Mouse (Mus musculus) forebrain, embryonic 13.5 days (tissue): ENCODE results near the gene Fkbp3. TPM values are rescaled to one million over a fixed set of nuclear protein-coding genes. Genes with fewer than 3 reads are reported as not detected.

Experiments
- ATAC-seq: fragments of 200-750 bp; cut with Nextera tagmentation; 2 replicates; pipeline ENCODE4 v1.8.0; 2017
- H3K27ac ChIP-seq: fragments of 300-500 bp; sonication (generic); 2 replicates; pipeline ENCODE4 v1.5.1; 2015; ENCODE audit warnings: inconsistent platforms, mild to moderate bottlenecking, moderate library complexity
- H3K27me3 ChIP-seq: fragments of 300-500 bp; sonication (generic); 2 replicates; pipeline ENCODE4 v1.6.1; 2015; ENCODE audit warnings: mild to moderate bottlenecking, inconsistent platforms
- H3K36me3 ChIP-seq: fragments of 300-500 bp; sonication (generic); 2 replicates; pipeline ENCODE4 v1.6.1; 2015; ENCODE audit warnings: mild to moderate bottlenecking, inconsistent platforms; ENCODE audit not compliant: poor library complexity, severe bottlenecking
- H3K4me1 ChIP-seq: fragments of 300-500 bp; sonication (generic); 2 replicates; pipeline ENCODE4 v1.6.1; 2015; ENCODE audit warnings: inconsistent platforms
- H3K4me2 ChIP-seq: fragments of 300-500 bp; sonication (generic); 2 replicates; pipeline ENCODE4 v1.6.1; 2015; ENCODE audit warnings: inconsistent platforms, mild to moderate bottlenecking, moderate library complexity
- H3K4me3 ChIP-seq: fragments of 300-500 bp; sonication (generic); 2 replicates; pipeline ENCODE4 v1.5.1; 2015; ENCODE audit warnings: mild to moderate bottlenecking, inconsistent platforms
- H3K9ac ChIP-seq: fragments of 300-500 bp; sonication (generic); 2 replicates; pipeline ENCODE4 v1.6.1; 2015; ENCODE audit warnings: mild to moderate bottlenecking, inconsistent platforms
- H3K9me3 ChIP-seq: fragments of 300-500 bp; sonication (generic); replicated peaks from 2 replicates; pipeline ENCODE4 v1.6.1; 2016; ENCODE audit warnings: inconsistent platforms
- WGBS: fragments of 180-500 bp; shearing (Covaris S2); methylation state at CpG from one replicate; pipeline ENCODE4 v1.1.7; 2015; 5-methylcytosine and 5-hydroxymethylcytosine counted together
- polyA plus RNA-seq: library from polyadenylated mRNA; unstranded; fragments of >200 nt; fragmentation: Nextera tagmentation; extraction: Ambion mirVana; gene quantifications from 2 replicates; pipeline ENCODE4 v1.2.1, GENCODE M21; 2015

The Fkbp3 gene
- polyA plus RNA-seq, 1 experiment from 2014 or later, result 684 TPM

DNA sequence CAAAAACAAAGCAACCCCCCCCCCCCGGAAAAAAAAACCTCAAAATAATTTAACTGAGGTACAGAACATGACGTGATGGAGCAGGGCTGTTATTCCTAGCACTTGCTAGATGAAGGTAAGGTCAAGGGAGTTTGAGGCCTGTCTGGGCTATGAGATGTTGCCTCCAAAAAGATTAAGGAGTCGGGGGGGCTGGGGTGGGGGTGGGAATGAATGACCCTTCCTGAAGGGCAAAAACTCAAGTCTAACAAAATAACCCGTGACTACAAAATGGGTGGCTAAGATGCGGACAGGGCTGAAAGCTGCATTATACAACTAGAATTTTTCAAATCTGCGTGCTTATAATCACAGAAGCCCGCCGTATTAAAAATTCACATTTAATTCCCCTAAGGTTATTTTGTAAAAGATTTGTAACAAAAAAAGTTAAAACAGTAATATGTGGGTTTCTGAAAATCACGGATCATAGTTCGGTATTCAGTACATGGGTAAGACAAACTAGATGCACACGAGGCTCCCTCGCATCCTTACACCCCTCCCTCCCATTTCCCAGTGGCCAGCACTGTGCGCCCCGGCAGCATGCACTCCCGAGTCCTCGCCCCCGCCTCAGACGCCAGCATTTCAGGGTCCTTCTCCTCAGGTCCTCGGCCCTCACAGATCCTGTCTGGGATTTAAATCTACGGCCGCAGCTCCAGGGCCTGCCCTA lies 746 bp downstream of the Fkbp3 start:
- peak overlapping the region; percentile 86 for H3K4me3 ChIP-seq
- H3K4me1 ChIP-seq, result peaks cover 40% of the 10 kb centered on the region
- whole genome bisulfite sequencing, result 3% methylated on average over 21 of the region's 21 CpGs
- H3K36me3 ChIP-seq, result peaks cover 17% of the 10 kb centered on the region
- H3K9me3 ChIP-seq, result no peaks in the 10 kb centered on the region
- H3K9ac ChIP-seq, result peak overlapping the region; percentile 94
- peak; percentile 69 for ATAC-seq
- H3K4me2 ChIP-seq, result peak overlapping the region; percentile 93
- no peaks in the 10 kb centered on the region for H3K27me3 ChIP-seq
- peak overlapping the region; percentile 94 for H3K27ac ChIP-seq

DNA sequence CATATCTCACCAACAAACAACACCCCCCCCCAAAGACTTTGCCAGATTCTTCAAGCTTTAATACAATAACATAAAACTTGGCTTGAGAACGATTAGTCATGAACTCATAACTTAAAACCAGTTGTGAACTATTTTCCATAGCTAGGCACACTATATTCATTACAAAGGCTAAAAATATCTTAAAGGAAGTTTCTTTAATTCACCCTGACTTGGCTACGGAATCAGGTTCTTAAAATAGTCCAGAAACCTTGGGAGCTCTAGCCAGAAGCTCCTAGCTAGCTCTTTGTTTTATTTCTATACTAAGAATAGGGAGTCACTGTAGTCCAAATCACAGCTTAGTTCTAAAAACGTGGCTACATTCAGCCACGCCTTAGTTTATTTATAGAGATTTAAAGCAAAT lies 5.4 kb downstream of the Fkbp3 start:
- H3K4me1 ChIP-seq, result peaks cover 10% of the 10 kb centered on the region
- ATAC-seq, result no peak

DNA sequence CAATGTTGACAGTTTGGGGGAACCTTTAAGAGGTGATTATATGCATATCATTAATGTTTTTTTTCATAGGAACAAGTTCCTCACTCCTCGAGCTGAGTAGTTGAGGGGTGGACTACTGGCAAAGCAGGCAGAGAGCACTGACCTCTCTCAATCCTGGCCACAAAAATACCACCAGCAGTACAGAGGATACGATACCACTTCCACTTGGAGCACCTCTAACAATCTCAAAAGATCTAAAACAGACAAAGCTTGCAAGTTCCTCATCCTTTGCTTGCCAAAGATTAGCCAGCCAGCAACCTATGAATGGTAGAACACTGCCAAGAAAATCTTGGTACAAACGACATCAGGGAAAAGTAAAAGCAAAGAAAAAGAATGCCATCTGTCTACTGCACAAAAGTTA lies 7.6 kb downstream of the Fkbp3 start:
- ATAC-seq, result no peak
- no peaks in the 10 kb centered on the region for H3K27me3 ChIP-seq
- no peak overlapping the region for H3K4me3 ChIP-seq
- H3K27ac ChIP-seq, result no peak overlapping the region
- 72% methylated on average over 3 of the region's 3 CpGs for WGBS
- H3K9me3 ChIP-seq, result no peaks in the 10 kb centered on the region
- H3K4me1 ChIP-seq, result no peaks in the 10 kb centered on the region
- no peak overlapping the region for H3K9ac ChIP-seq
- no peak overlapping the region for H3K4me2 ChIP-seq
- peaks cover 60% of the 10 kb centered on the region for H3K36me3 ChIP-seq

More for the DNA sequence above, 5.4 kb downstream of the Fkbp3 start:
- H3K27ac ChIP-seq, result no peak overlapping the region
- no peak overlapping the region for H3K9ac ChIP-seq
- no peak overlapping the region for H3K4me3 ChIP-seq
- H3K27me3 ChIP-seq, result no peaks in the 10 kb centered on the region
- H3K4me2 ChIP-seq, result no peak overlapping the region
- no peaks in the 10 kb centered on the region for H3K9me3 ChIP-seq
- WGBS, result 89% methylated on average over 4 of the region's 4 CpGs
- peaks cover 49% of the 10 kb centered on the region for H3K36me3 ChIP-seq

DNA sequence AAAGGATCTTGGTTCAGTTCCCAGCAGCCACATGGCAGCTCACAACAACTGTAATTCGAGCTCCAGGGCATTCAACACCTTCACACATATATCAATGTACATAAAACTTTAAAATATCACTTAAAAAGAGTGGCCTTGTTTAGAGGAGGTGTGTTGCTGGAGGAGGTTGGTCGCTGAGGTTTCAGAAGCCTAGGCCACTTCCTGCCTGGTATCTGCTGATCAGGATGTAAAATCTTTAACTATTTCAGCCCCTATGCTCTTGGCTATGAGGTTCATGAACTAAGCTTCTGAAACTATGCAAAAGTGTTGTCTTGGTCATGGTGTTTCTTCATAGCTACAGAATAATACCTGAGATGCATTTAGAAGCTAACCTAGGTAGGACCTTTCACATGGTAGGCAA lies 8.6 kb downstream of the Fkbp3 start:
- Histone ChIP-seq H3K9ac (no peak overlapping the region), H3K9me3 (no peaks in the 10 kb centered on the region), H3K4me2 (no peak overlapping the region), H3K4me3 (no peak overlapping the region), H3K36me3 (peaks cover 69% of the 10 kb centered on the region), H3K27me3 (no peaks in the 10 kb centered on the region), H3K4me1 (no peaks in the 10 kb centered on the region), H3K27ac (no peak overlapping the region)
- ATAC-seq, result no peak
- WGBS, result 85% methylated on average over 2 of the region's 2 CpGs

DNA sequence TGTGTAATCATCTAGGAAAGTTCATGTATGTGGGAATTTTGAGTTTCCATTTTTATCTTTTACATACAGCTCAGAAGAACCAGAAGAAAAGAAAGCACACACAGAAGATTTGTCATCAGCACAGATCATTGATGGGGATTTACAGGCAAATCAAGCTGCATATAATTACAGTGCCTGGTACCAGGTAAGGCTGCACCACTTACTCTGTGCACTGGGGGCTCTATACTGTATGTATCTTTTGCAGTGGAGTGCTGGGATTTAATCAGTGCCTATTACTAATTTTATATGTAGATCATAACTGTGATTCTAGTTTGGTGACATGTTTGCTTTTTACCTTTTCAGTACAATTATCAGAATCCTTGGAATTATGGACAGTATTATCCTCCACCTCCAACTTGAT lies 12.7 kb downstream of the Fkbp3 start:
- H3K4me3 ChIP-seq, result no peak overlapping the region
- no peaks in the 10 kb centered on the region for H3K27me3 ChIP-seq
- no peak overlapping the region for H3K27ac ChIP-seq
- H3K36me3 ChIP-seq, result peaks cover 67% of the 10 kb centered on the region
- H3K4me2 ChIP-seq, result no peak overlapping the region
- no peak for ATAC-seq
- no peak overlapping the region for H3K9ac ChIP-seq
- no peaks in the 10 kb centered on the region for H3K4me1 ChIP-seq
- H3K9me3 ChIP-seq, result no peaks in the 10 kb centered on the region

- no peak for ATAC-seq
- no peaks in the 10 kb centered on the region for H3K4me1 ChIP-seq
- no peak overlapping the region for H3K4me2 ChIP-seq
- no peak overlapping the region for H3K9ac ChIP-seq
- H3K36me3 ChIP-seq, result peaks cover 54% of the 10 kb centered on the region
- no peak overlapping the region for H3K27ac ChIP-seq
- H3K4me3 ChIP-seq, result no peak overlapping the region
- no peaks in the 10 kb centered on the region for H3K9me3 ChIP-seq
- H3K27me3 ChIP-seq, result no peaks in the 10 kb centered on the region
- 88% methylated on average over 2 of the region's 2 CpGs for WGBS
Observed at GRCm38 (mm10) chr12:65058203-65058602, 15.6 kb downstream of the Fkbp3 start.

- Histone ChIP-seq H3K4me3 (no peak overlapping the region), H3K4me1 (no peaks in the 10 kb centered on the region), H3K9me3 (no peaks in the 10 kb centered on the region), H3K4me2 (no peak overlapping the region), H3K27me3 (no peaks in the 10 kb centered on the region), H3K9ac (no peak overlapping the region), H3K27ac (no peak overlapping the region), H3K36me3 (peaks cover 30% of the 10 kb centered on the region)
- no peak for ATAC-seq
Observed at GRCm38 (mm10) chr12:65048799-65049198, 25.0 kb downstream of the Fkbp3 start.

GRCm38 (mm10) chr12:65037546-65037937 lies 36.3 kb downstream of the Fkbp3 start:
- peak overlapping the region; percentile 68 for H3K4me2 ChIP-seq
- no peak for ATAC-seq
- WGBS, result 49% methylated on average over 4 of the region's 4 CpGs
- 0 out of 2 replicates have a peak, but pooled peaks cover 10% of the 10 kb centered on the region for H3K36me3 ChIP-seq
- peak overlapping the region; percentile 85 for H3K4me3 ChIP-seq
- no peak overlapping the region for H3K27ac ChIP-seq
- peak overlapping the region; percentile 90 for H3K9ac ChIP-seq
- no peaks in the 10 kb centered on the region for H3K27me3 ChIP-seq
- H3K9me3 ChIP-seq, result no peaks in the 10 kb centered on the region
- H3K4me1 ChIP-seq, result peaks cover 23% of the 10 kb centered on the region

DNA sequence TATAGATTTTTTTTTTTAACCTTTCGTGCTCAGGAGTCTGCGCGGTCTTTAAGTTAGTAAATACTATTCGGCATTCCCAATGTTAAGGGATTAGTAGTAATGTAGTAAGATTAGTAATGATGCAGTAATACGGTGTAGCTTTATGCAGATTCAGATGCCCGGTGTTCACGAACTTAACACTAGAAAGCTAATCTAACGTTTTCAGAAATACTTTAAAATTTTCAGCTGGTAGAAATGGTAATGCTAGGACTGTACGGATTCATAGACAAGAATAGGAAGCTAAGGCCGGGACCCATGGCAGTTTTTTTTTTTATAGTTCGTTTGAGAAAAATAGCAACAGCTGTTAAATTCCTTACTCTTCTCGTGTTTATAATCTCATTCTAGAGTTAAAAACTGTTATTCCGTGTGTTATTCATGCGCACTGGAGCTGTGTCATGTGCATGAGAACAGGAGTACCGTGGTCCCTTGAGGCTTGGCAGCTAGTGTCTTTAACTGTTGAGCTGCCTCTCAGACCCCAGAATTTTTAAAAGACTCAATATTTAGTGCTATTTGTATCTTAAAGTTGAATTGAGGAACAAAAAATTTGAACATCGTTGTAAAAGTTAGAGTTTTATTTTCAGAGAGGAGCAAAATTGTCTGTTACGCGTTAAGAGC lies 36.8 kb downstream of the Fkbp3 start:
- peaks cover 23% of the 10 kb centered on the region for H3K4me1 ChIP-seq
- H3K9ac ChIP-seq, result peak overlapping the region; percentile 90
- peak overlapping the region; percentile 68 for H3K4me2 ChIP-seq
- ATAC-seq, result peak; percentile 27
- 0 out of 2 replicates have a peak, but pooled peaks cover 5% of the 10 kb centered on the region for H3K36me3 ChIP-seq
- no peak overlapping the region for H3K27ac ChIP-seq
- no peaks in the 10 kb centered on the region for H3K9me3 ChIP-seq
- 19% methylated on average over 18 of the region's 18 CpGs for WGBS
- H3K4me3 ChIP-seq, result peak overlapping the region; percentile 85
- no peaks in the 10 kb centered on the region for H3K27me3 ChIP-seq

GRCm38 (mm10) chr12:65036190-65036870 lies 37.5 kb downstream of the Fkbp3 start, which contains the start of gene Prpf39:
TSS of gene Prpf39 (plus strand) at chr12:65036333.
- peak within 1 kb of the TSS; percentile 81 for H3K27ac ChIP-seq
- H3K9me3 ChIP-seq, result no peaks in the 10 kb centered on the region
- H3K9ac ChIP-seq, result peak within 1 kb of the TSS; percentile 90
- under 1% methylated on average over 62 of the region's 65 CpGs for WGBS
- H3K27me3 ChIP-seq, result no peaks in the 10 kb centered on the region
- peak within 1 kb of the TSS; percentile 85 for H3K4me3 ChIP-seq
- H3K4me1 ChIP-seq, result peaks cover 23% of the 10 kb centered on the region
- 0 out of 2 replicates have a peak, but pooled peaks cover 2% of the 10 kb centered on the region for H3K36me3 ChIP-seq
- H3K4me2 ChIP-seq, result peak within 1 kb of the TSS; percentile 68
- peak; percentile 96 for ATAC-seq

- Histone ChIP-seq H3K27me3 (no peaks in the 10 kb centered on the region), H3K27ac (no peak overlapping the region), H3K4me3 (peak overlapping the region; percentile 85), H3K9me3 (no peaks in the 10 kb centered on the region), H3K36me3 (0 out of 2 replicates have a peak, but pooled peaks cover 2% of the 10 kb centered on the region), H3K4me1 (peaks cover 23% of the 10 kb centered on the region), H3K9ac (no peak overlapping the region), H3K4me2 (peak overlapping the region; percentile 68)
- ATAC-seq, result no peak
- 47% methylated on average over 8 of the region's 8 CpGs for WGBS
Observed at GRCm38 (mm10) chr12:65035839-65036189, 38.0 kb downstream of the Fkbp3 start.

DNA sequence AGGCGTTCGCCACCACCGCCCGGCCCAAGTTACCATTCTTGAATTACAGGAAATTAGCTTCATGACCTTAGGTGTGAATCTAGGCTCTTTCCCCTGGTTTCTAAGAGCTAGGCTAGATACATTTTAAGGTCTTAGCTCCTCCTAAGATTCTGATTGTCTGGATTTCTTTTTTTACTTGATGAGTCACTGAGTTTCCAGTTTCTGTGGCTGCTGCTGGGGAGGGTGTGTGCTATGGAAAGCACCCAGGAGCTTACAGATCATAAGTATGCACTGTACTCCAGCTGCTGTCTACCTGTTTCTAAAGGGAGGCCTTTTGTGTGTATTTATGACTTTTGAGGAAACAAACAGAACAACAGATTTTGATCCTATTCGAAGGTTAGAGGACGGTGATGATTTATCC lies 51.0 kb downstream of the Fkbp3 start:
- no peak overlapping the region for H3K9ac ChIP-seq
- no peaks in the 10 kb centered on the region; the same call in 1 of the 2 replicates for H3K9me3 ChIP-seq
- H3K4me3 ChIP-seq, result no peak overlapping the region
- no peak overlapping the region for H3K27ac ChIP-seq
- no peaks in the 10 kb centered on the region for H3K27me3 ChIP-seq
- H3K4me1 ChIP-seq, result no peaks in the 10 kb centered on the region
- peaks cover 19% of the 10 kb centered on the region for H3K36me3 ChIP-seq
- ATAC-seq, result no peak
- H3K4me2 ChIP-seq, result no peak overlapping the region
- 96% methylated on average over 6 of the region's 6 CpGs for WGBS
